Mouse (Mus musculus): ENCODE results near the gene Slmap. TPM values are rescaled to one million over a fixed set of nuclear protein-coding genes. Genes with fewer than 3 reads are reported as not detected.
"Not testable (repeated sequence)": the region's sequence is repeated elsewhere in the genome, so short reads cannot be mapped to it uniquely, and the experiment has no call there.

Slmap gene
- polyA plus RNA-seq, 1 experiment from 2014 or later, result 14.9 TPM

GRCm38 (mm10) chr14:26417956-26418355 lies 116.8 kb downstream of the Slmap start:
- no peak for ATAC-seq (replicated peaks)
- H3K4me2 ChIP-seq (replicated peaks), result no peak overlapping the region
- no peaks in the 10 kb centered on the region for H3K27me3 ChIP-seq
- no peak overlapping the region for H3K4me3 ChIP-seq
- H3K9ac ChIP-seq (replicated peaks), result no peak overlapping the region
- no peaks in the 10 kb centered on the region for H3K4me1 ChIP-seq
- no peaks in the 10 kb centered on the region for H3K9me3 ChIP-seq
- 77% methylated on average over 5 of the region's 5 CpGs for WGBS
- H3K36me3 ChIP-seq, result peaks cover 20% of the 10 kb centered on the region
- H3K27ac ChIP-seq (replicated peaks), result no peak overlapping the region

GRCm38 (mm10) chr14:26417088-26417487 lies 117.6 kb downstream of the Slmap start:
- Histone ChIP-seq H3K36me3 (peaks cover 16% of the 10 kb centered on the region), H3K9me3 (no peaks in the 10 kb centered on the region), H3K27me3 (no peaks in the 10 kb centered on the region), H3K27ac (replicated peaks) (no peak overlapping the region), H3K4me3 (no peak overlapping the region), H3K9ac (replicated peaks) (no peak overlapping the region), H3K4me2 (replicated peaks) (no peak overlapping the region), H3K4me1 (no peaks in the 10 kb centered on the region)
- no peak for ATAC-seq (replicated peaks)
- WGBS, result 71% methylated on average over 4 of the region's 4 CpGs

DNA sequence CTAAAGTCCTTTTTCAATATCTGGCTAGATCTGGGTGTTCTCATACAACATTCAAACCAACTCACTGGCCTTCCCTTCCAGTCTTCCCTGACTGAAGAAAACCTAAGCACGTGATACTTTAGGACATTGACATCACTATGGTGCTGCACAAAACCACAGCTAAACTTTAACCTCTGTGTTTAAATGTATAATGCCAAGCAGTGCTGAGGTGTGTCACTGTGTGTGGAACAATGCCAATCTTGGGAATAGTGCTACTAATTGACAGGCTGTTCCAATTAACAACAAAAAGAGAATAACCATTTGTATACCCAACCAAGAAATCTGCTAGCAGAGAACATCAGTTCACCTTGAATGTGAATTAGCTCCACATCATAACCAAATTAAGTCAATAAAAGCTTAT lies 121.2 kb downstream of the Slmap start:
- Histone ChIP-seq H3K4me3 (no peak overlapping the region), H3K4me2 (replicated peaks) (no peak overlapping the region), H3K27ac (replicated peaks) (no peak overlapping the region), H3K36me3 (0 out of 2 replicates have a peak, but pooled peaks cover 4% of the 10 kb centered on the region), H3K9ac (replicated peaks) (no peak overlapping the region), H3K4me1 (no peaks in the 10 kb centered on the region), H3K9me3 (no peaks in the 10 kb centered on the region), H3K27me3 (no peaks in the 10 kb centered on the region)
- ATAC-seq (replicated peaks), result no peak
- 34% methylated on average over 1 of the region's 1 CpGs for WGBS

GRCm38 (mm10) chr14:26406746-26407145 lies 128.0 kb downstream of the Slmap start:
- H3K27me3 ChIP-seq, result no peaks in the 10 kb centered on the region
- no peak overlapping the region for H3K4me3 ChIP-seq

GRCm38 (mm10) chr14:26398508-26399160 lies 136.1 kb downstream of the Slmap start:
- Histone ChIP-seq H3K9ac (replicated peaks) (no peak overlapping the region), H3K9me3 (no peaks in the 10 kb centered on the region; the same call in 1 of the 2 replicates), H3K4me3 (no peak overlapping the region), H3K4me1 (no peaks in the 10 kb centered on the region), H3K4me2 (replicated peaks) (no peak overlapping the region), H3K27ac (replicated peaks) (no peak overlapping the region), H3K27me3 (no peaks in the 10 kb centered on the region), H3K36me3 (0 out of 2 replicates have a peak, but pooled peaks cover 4% of the 10 kb centered on the region)
- WGBS, result 94% methylated on average over 7 of the region's 7 CpGs
- no peak for ATAC-seq (replicated peaks)

More at GRCm38 (mm10) chr14:26406746-26407145, 128.0 kb downstream of the Slmap start:
- ATAC-seq (replicated peaks), result no peak
- H3K27ac ChIP-seq (replicated peaks), result no peak overlapping the region
- no peak overlapping the region for H3K9ac ChIP-seq (replicated peaks)
- WGBS, result 94% methylated on average over 7 of the region's 7 CpGs
- H3K36me3 ChIP-seq, result no peaks in the 10 kb centered on the region
- H3K4me2 ChIP-seq (replicated peaks), result no peak overlapping the region
- H3K9me3 ChIP-seq, result no peaks in the 10 kb centered on the region
- no peaks in the 10 kb centered on the region for H3K4me1 ChIP-seq

DNA sequence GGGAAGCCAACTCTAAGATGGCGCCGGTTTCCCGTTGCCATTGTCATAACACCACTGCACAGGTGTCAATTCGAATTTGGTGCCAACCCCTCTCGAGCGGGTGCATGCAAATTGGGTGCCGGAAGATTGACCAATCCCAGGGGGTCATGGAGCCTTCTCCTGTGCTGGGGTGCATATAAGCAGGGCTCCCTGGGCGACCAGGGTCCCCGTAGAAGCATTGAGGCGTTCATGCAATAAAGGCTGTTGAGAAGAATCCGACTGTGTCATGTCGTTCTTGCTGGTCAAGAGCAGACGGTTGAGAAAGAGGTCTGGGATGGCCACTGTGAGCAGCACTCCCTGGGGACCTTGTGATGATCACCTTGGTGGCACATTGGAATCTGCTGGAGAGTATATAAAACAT lies 142.9 kb downstream of the Slmap start:
- no peak overlapping the region for H3K4me2 ChIP-seq (replicated peaks)
- no peaks in the 10 kb centered on the region for H3K4me1 ChIP-seq
- no peak overlapping the region for H3K9ac ChIP-seq (replicated peaks)
- H3K9me3 ChIP-seq, result no peaks in the 10 kb centered on the region; the same call in 1 of the 2 replicates
- H3K27me3 ChIP-seq, result no peaks in the 10 kb centered on the region
- no peak for ATAC-seq (replicated peaks)
- H3K4me3 ChIP-seq, result no peak overlapping the region
- 92% methylated on average over 13 of the region's 13 CpGs for WGBS
- no peaks in the 10 kb centered on the region for H3K36me3 ChIP-seq
- H3K27ac ChIP-seq (replicated peaks), result no peak overlapping the region

DNA sequence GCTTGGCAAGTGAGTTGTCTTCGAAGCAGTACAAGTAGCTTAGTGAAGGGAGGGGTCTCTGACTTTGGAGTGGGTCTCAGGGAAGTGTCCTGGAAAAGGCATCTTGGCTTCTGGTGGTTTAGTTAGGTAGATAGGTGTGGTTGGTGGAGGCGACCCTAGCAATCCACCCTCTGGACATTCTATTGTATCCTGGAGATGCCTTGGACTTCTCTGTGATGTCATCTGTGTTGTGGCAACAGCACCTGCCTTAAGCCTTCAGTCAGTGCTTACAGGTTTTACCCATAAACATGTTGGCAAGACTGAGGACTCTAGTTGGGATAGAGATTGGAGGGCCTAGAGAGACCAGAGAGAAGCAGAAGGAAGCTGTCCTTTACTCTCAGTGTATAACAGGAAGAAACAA lies 145.8 kb downstream of the Slmap start:
- WGBS, result 92% methylated on average over 2 of the region's 2 CpGs
- not testable (repeated sequence) for ATAC-seq (replicated peaks); H3K4me2 ChIP-seq (replicated peaks); H3K4me3 ChIP-seq; H3K27me3 ChIP-seq; H3K36me3 ChIP-seq; H3K4me1 ChIP-seq; H3K27ac ChIP-seq (replicated peaks); H3K9me3 ChIP-seq; H3K9ac ChIP-seq (replicated peaks)

DNA sequence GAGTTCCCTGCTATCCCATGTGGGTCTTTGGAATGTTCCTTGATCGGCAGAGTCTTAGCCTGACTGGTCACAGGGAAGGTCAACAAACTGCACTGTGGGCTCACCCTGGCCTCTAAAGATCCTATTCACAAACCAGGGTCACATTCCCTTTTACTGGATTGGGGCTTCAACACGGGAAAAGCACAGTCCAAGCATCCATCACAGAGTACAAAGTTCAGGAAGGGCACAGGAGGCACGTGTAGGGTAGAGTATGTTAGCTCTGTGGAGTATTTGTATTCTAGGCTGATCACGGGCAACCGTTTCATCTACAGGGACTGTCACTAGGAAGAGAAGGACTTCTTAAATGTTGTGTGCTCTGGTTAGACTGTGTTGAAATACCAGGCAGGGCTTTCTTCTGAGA lies 147.7 kb downstream of the Slmap start:
- ATAC-seq (replicated peaks); H3K27ac ChIP-seq (replicated peaks); H3K4me3 ChIP-seq; H3K9ac ChIP-seq (replicated peaks); H3K4me1 ChIP-seq; H3K27me3 ChIP-seq; H3K36me3 ChIP-seq; H3K4me2 ChIP-seq (replicated peaks); H3K9me3 ChIP-seq: not testable (repeated sequence)
- WGBS, result 76% methylated on average over 5 of the region's 5 CpGs

DNA sequence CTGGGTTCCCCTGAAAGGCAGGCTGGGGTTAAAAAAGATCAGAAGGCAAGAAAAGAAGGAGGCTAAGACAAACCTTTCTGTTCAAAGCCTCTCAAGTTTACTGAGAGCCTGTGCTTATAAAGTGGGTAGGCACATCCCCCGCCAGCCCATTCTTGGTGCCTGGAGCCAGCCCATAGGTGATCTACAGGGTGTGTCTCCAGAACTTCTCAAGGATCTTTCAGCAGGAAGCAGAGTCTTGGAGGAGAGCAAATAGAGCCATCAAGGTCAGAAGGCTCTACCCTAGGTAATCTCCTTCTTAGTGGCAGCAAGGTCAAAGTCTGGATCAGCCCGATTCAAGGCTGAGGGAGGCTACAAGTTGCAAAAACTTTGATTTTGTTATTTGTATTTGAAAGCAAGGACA lies 149.1 kb downstream of the Slmap start:
- not testable (repeated sequence) for ATAC-seq (replicated peaks); H3K27ac ChIP-seq (replicated peaks); H3K9ac ChIP-seq (replicated peaks); H3K4me1 ChIP-seq; H3K36me3 ChIP-seq; H3K4me3 ChIP-seq; H3K4me2 ChIP-seq (replicated peaks); H3K27me3 ChIP-seq; H3K9me3 ChIP-seq
- 94% methylated on average over 2 of the region's 2 CpGs for WGBS

DNA sequence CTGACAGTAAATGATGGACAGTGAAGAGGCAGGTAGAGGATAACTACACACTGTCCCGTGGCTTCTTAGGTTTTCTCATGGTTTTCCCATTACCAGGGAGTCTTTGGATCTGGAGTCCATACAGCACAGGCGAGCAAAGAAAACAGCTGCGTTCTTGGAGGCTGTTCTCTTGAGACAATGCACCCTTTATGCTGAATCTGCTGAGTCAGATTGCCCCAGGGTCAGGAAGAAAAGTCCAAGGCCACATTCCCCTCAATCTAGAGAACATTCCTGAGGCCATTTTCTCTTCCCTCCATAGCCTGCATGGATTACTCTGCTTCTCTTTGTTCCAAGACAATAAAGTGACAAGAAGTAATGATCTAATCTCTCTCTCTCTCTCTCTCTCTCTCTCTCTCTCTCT lies 155.7 kb downstream of the Slmap start:
- Histone ChIP-seq H3K36me3 (no peaks in the 10 kb centered on the region), H3K9me3 (no peaks in the 10 kb centered on the region), H3K4me1 (no peaks in the 10 kb centered on the region), H3K4me2 (replicated peaks) (no peak overlapping the region), H3K4me3 (no peak overlapping the region), H3K9ac (replicated peaks) (no peak overlapping the region), H3K27ac (replicated peaks) (no peak overlapping the region), H3K27me3 (no peaks in the 10 kb centered on the region)
- no peak for ATAC-seq (replicated peaks)
- 19% methylated on average over 3 of the region's 3 CpGs for WGBS

GRCm38 (mm10) chr14:26376652-26377051 lies 158.1 kb downstream of the Slmap start:
- Histone ChIP-seq H3K9ac (replicated peaks) (no peak overlapping the region), H3K4me3 (no peak overlapping the region)
- no peak for ATAC-seq (replicated peaks)

More at GRCm38 (mm10) chr14:26376652-26377051, 158.1 kb downstream of the Slmap start:
- Histone ChIP-seq H3K4me1 (no peaks in the 10 kb centered on the region), H3K27me3 (no peaks in the 10 kb centered on the region), H3K9me3 (no peaks in the 10 kb centered on the region), H3K27ac (replicated peaks) (no peak overlapping the region), H3K4me2 (replicated peaks) (no peak overlapping the region), H3K36me3 (no peaks in the 10 kb centered on the region)
- 5% methylated on average over 2 of the region's 2 CpGs for WGBS
